Mouse (Mus musculus) midbrain, embryonic 12.5 days (tissue): ENCODE measurements around the gene Scn4a. TPM values are rescaled to one million over a fixed set of nuclear protein-coding genes. Genes with fewer than 3 reads are reported as not detected.

Experiments used
- ATAC-seq: fragments of 200-750 bp; cut with Nextera tagmentation; 2 replicates; pipeline ENCODE4 v1.8.0; 2017; ENCODE audit warnings: low read depth, moderate TSS enrichment, moderate library complexity; ENCODE audit not compliant: low FRiP score
- H3K27ac ChIP-seq: fragments of 300-500 bp; sonication (generic); replicated peaks from 2 replicates; pipeline ENCODE4 v1.5.1; 2016; ENCODE audit warnings: mild to moderate bottlenecking
- H3K27me3 ChIP-seq: fragments of 300-500 bp; sonication (generic); 2 replicates; pipeline ENCODE4 v1.6.1; 2016; ENCODE audit warnings: mild to moderate bottlenecking
- H3K36me3 ChIP-seq: fragments of 300-500 bp; sonication (generic); 2 replicates; pipeline ENCODE4 v1.6.1; 2016
- H3K4me1 ChIP-seq: fragments of 300-500 bp; sonication (generic); 2 replicates; pipeline ENCODE4 v1.6.1; 2016
- H3K4me2 ChIP-seq: fragments of 300-500 bp; sonication (generic); replicated peaks from 2 replicates; pipeline ENCODE4 v1.6.1; 2016; ENCODE audit warnings: mild to moderate bottlenecking, moderate library complexity
- H3K4me3 ChIP-seq: fragments of 300-500 bp; sonication (generic); 2 replicates; pipeline ENCODE4 v1.5.1; 2016; ENCODE audit warnings: mild to moderate bottlenecking
- H3K9ac ChIP-seq: fragments of 300-500 bp; sonication (generic); replicated peaks from 2 replicates; pipeline ENCODE4 v1.6.1; 2016; ENCODE audit warnings: mild to moderate bottlenecking, moderate library complexity
- H3K9me3 ChIP-seq: fragments of 300-500 bp; sonication (generic); 2 replicates; pipeline ENCODE4 v1.6.1; 2016; ENCODE audit warnings: mild to moderate bottlenecking
- WGBS: fragments of 180-500 bp; shearing (Covaris S2); methylation state at CpG from one replicate; pipeline ENCODE4 v1.1.7; 2016; 5-methylcytosine and 5-hydroxymethylcytosine counted together
- polyA plus RNA-seq: library from polyadenylated mRNA; unstranded; fragments of >200 nt; fragmentation: Nextera tagmentation; extraction: Ambion mirVana; gene quantifications from 2 replicates; pipeline ENCODE4 v1.2.1, GENCODE M21; 2016

Scn4a gene
- polyA plus RNA-seq, 1 experiment from 2014 or later = not detected

- no peak overlapping the region for H3K4me2 ChIP-seq
- no peak for ATAC-seq
- no peaks in the 10 kb centered on the region for H3K9me3 ChIP-seq
- no peaks in the 10 kb centered on the region for H3K27me3 ChIP-seq
- no peak overlapping the region for H3K4me3 ChIP-seq
- H3K4me1 ChIP-seq = 0 out of 2 replicates have a peak, but pooled peaks cover 3% of the 10 kb centered on the region
- no peak overlapping the region for H3K27ac ChIP-seq
- H3K36me3 ChIP-seq = no peaks in the 10 kb centered on the region
- no peak overlapping the region for H3K9ac ChIP-seq
- 78% methylated on average over 6 of the region's 6 CpGs for WGBS
Observed at GRCm38 (mm10) chr11:106329128-106329527, 24.0 kb downstream of the Scn4a start.

DNA sequence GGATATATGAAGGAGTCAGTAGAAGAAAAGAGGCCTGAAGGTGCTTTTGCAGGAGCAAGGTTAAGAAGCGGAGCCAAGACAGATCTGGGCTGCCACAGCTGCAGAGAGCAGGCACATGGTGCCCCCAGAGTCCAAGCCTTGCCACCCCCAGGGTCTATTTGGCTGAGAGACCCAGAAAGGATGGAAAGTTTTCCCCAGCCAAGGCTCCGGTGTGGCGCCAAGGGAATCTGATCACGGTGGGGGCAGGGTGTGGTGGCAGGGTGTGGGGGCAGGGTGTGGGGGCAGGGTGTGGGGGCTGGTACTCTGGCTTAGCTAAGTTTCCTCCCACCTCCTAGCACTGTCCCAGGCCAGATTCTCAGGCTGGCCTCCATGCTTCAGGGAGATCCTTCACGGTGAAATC, 24.6 kb downstream of the Scn4a start:
- no peak for ATAC-seq
- H3K36me3 ChIP-seq = no peaks in the 10 kb centered on the region
- H3K4me2 ChIP-seq = no peak overlapping the region
- WGBS = 77% methylated on average over 5 of the region's 5 CpGs
- H3K27me3 ChIP-seq = no peaks in the 10 kb centered on the region
- H3K9me3 ChIP-seq = no peaks in the 10 kb centered on the region
- no peak overlapping the region for H3K4me3 ChIP-seq
- H3K27ac ChIP-seq = no peak overlapping the region
- no peak overlapping the region for H3K9ac ChIP-seq
- 0 out of 2 replicates have a peak, but pooled peaks cover 3% of the 10 kb centered on the region for H3K4me1 ChIP-seq

GRCm38 (mm10) chr11:106326475-106326874, 26.6 kb downstream of the Scn4a start:
- Histone ChIP-seq H3K9ac (no peak overlapping the region), H3K4me3 (no peak overlapping the region), H3K4me2 (no peak overlapping the region), H3K27ac (no peak overlapping the region), H3K36me3 (no peaks in the 10 kb centered on the region), H3K27me3 (no peaks in the 10 kb centered on the region), H3K4me1 (0 out of 2 replicates have a peak, but pooled peaks cover 3% of the 10 kb centered on the region), H3K9me3 (no peaks in the 10 kb centered on the region)
- ATAC-seq = no peak
- 91% methylated on average over 8 of the region's 8 CpGs for WGBS

GRCm38 (mm10) chr11:106325566-106326206, 27.4 kb downstream of the Scn4a start:
- no peak for ATAC-seq
- Histone ChIP-seq H3K4me2 (no peak overlapping the region), H3K9ac (no peak overlapping the region), H3K27me3 (no peaks in the 10 kb centered on the region), H3K27ac (no peak overlapping the region), H3K4me1 (0 out of 2 replicates have a peak, but pooled peaks cover 3% of the 10 kb centered on the region), H3K4me3 (no peak overlapping the region), H3K36me3 (no peaks in the 10 kb centered on the region), H3K9me3 (no peaks in the 10 kb centered on the region)
- 73% methylated on average over 8 of the region's 8 CpGs for WGBS

DNA sequence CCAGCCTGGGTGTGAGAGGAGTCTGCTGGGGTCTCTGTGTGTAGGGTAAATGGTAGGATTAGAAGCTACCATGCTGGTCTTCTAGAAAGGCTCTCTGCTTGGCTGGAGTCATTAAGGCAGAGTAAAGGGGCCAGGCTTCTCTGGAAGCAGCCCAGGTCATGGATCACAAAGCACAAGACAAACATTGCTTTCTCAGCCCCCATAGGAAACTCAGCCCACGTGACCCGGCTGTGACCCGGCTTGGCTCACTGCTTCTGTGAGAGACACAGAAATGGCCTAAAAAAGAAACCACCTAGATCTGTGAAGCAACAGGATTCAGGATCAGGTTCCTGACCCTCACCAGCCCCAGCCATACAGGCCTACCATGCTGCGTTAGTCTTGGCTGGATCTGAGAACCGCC, 28.2 kb downstream of the Scn4a start:
- Histone ChIP-seq H3K9me3 (no peaks in the 10 kb centered on the region), H3K27ac (no peak overlapping the region), H3K36me3 (no peaks in the 10 kb centered on the region), H3K27me3 (no peaks in the 10 kb centered on the region), H3K4me2 (no peak overlapping the region), H3K4me3 (no peak overlapping the region), H3K9ac (no peak overlapping the region), H3K4me1 (0 out of 2 replicates have a peak, but pooled peaks cover 3% of the 10 kb centered on the region)
- 53% methylated on average over 5 of the region's 5 CpGs for WGBS
- ATAC-seq = no peak

DNA sequence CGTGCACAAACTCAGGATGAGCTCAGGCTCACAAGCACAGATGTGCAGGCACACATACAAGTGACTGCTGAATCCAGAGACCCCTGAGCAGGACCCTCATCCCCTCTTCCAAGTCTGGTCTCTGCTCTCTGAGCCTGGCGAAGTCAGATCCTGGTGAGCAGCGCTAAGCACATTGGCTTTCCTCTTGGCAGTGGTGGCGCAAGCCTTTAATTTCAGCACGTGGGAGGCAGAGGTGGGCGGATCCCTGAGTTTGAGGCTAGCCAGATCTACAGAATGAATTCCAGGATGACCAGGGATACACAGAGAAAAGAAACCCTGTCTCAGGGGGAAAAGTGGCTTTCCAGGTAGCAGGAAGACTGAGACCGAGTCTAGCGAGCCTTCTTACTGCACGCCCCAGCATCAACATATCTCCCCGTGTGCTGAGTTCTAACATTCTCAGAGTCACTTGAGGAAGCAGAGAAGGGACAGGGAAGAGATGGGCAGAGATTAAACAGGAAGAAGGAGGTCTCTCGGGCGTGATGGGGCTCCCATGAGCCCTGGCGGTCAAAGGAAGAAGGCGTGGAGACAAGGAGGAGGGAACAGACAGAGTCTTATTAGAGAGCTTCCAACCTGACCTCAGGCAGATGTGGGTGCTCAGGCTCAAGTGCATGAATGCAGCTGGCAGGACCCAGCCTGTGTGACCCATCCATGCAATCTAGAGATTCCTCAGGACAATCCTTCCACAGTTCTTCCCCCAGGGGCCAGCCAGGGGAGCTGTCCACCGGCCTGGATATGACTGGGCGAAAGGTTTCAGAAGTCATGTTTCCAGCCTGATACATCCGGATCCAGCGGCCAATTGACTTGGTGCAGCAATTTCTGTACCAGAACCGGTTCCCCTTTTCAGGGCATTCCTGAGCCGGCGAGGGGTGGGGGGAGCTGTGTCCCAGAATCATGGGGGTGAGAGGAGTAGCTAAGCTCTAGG, 34.4 kb downstream of the Scn4a start:
- ATAC-seq = no peak
- WGBS = 76% methylated on average over 21 of the region's 21 CpGs
- Histone ChIP-seq H3K27me3 (0 out of 2 replicates have a peak, but pooled peaks cover 3% of the 10 kb centered on the region), H3K36me3 (no peaks in the 10 kb centered on the region), H3K4me2 (no peak overlapping the region), H3K9me3 (no peaks in the 10 kb centered on the region), H3K9ac (no peak overlapping the region), H3K27ac (no peak overlapping the region), H3K4me1 (no peaks in the 10 kb centered on the region), H3K4me3 (no peak overlapping the region)

- Histone ChIP-seq H3K4me3 (no peak overlapping the region), H3K9ac (no peak overlapping the region), H3K4me2 (no peak overlapping the region), H3K9me3 (no peaks in the 10 kb centered on the region), H3K27ac (no peak overlapping the region), H3K4me1 (no peaks in the 10 kb centered on the region), H3K27me3 (0 out of 2 replicates have a peak, but pooled peaks cover 3% of the 10 kb centered on the region), H3K36me3 (no peaks in the 10 kb centered on the region)
- ATAC-seq = no peak
- WGBS = 83% methylated on average over 7 of the region's 7 CpGs
Observed at GRCm38 (mm10) chr11:106317801-106318200, 35.3 kb downstream of the Scn4a start.

DNA sequence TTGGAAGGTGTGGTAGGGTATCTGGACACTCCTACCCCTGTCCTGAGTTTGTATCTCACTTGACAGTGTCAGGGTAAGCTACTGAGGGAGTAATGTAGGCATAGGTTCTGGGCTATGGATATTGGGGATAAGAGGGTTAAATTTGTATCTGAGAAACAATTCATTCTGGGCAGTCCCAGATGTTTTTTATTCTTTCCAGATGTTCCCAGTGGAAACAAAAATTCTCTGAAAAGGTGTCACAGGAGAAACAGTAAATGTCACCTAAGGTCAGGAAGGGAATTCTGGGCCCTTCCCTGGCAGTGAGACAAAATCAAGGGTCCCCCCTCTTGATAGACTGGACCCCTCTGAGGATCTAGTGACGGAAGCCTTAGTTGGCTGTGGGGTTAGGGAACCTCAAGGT, 36.7 kb downstream of the Scn4a start:
- H3K9me3 ChIP-seq = no peaks in the 10 kb centered on the region
- WGBS = 95% methylated on average over 1 of the region's 1 CpGs
- no peak for ATAC-seq

DNA sequence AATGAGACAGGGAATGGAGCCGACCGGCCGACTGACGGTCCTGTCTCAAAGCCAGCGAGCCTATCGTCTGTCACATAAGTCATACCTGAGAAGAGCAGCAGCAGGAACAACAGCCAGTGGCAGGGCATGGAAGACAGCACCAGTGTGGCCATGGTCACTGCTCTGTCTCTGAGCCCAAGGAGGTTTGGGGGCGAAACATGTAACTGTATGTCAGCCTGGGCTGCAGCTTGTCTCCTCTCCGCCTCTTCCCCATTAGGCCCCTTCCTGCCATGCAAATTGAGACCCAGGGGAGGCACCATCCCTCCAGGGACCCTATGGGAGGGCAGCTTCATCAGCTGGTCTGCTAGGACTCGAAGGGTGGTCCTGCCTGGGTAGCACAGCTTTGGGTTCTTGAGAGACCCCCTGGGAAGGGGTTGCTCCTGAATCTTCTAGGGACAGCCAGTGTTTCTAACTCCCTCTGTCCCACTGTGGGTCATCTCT, 38.7 kb downstream of the Scn4a start, which contains the start of gene Cd79b:
Cd79b (minus strand) TSS at position 430 of the 480 bp plus-strand sequence.
- Histone ChIP-seq H3K4me2 (no peak within 1 kb of the TSS), H3K27me3 (0 out of 2 replicates have a peak, but pooled peaks cover 3% of the 10 kb centered on the region), H3K9me3 (no peaks in the 10 kb centered on the region), H3K4me3 (no peak within 1 kb of the TSS), H3K36me3 (no peaks in the 10 kb centered on the region), H3K9ac (no peak within 1 kb of the TSS), H3K27ac (no peak within 1 kb of the TSS), H3K4me1 (no peaks in the 10 kb centered on the region)
- WGBS = 76% methylated on average over 9 of the region's 9 CpGs
- ATAC-seq = no peak

More for the DNA sequence above, 36.7 kb downstream of the Scn4a start:
- H3K4me2 ChIP-seq = no peak overlapping the region
- no peak overlapping the region for H3K27ac ChIP-seq
- H3K9ac ChIP-seq = no peak overlapping the region
- H3K36me3 ChIP-seq = no peaks in the 10 kb centered on the region
- H3K4me3 ChIP-seq = no peak overlapping the region
- H3K4me1 ChIP-seq = no peaks in the 10 kb centered on the region
- 0 out of 2 replicates have a peak, but pooled peaks cover 3% of the 10 kb centered on the region for H3K27me3 ChIP-seq

- no peak overlapping the region for H3K9ac ChIP-seq
- no peak overlapping the region for H3K27ac ChIP-seq
- no peak overlapping the region for H3K4me3 ChIP-seq
- H3K4me2 ChIP-seq = no peak overlapping the region
- H3K9me3 ChIP-seq = no peaks in the 10 kb centered on the region
- no peaks in the 10 kb centered on the region for H3K4me1 ChIP-seq
- no peaks in the 10 kb centered on the region for H3K36me3 ChIP-seq
- no peak for ATAC-seq
- 71% methylated on average over 5 of the region's 5 CpGs for WGBS
- 0 out of 2 replicates have a peak, but pooled peaks cover 3% of the 10 kb centered on the region for H3K27me3 ChIP-seq
Observed at GRCm38 (mm10) chr11:106313533-106313932, 39.6 kb downstream of the Scn4a start.

- no peaks in the 10 kb centered on the region for H3K4me1 ChIP-seq
- no peaks in the 10 kb centered on the region for H3K27me3 ChIP-seq
- WGBS = 67% methylated on average over 5 of the region's 5 CpGs
- no peak overlapping the region for H3K4me2 ChIP-seq
- H3K4me3 ChIP-seq = no peak overlapping the region
- H3K9me3 ChIP-seq = no peaks in the 10 kb centered on the region
- no peak overlapping the region for H3K27ac ChIP-seq
- ATAC-seq = no peak
- H3K9ac ChIP-seq = no peak overlapping the region; the same call in 1 of the 2 replicates
- H3K36me3 ChIP-seq = no peaks in the 10 kb centered on the region
Observed at GRCm38 (mm10) chr11:106310123-106310522, 43.0 kb downstream of the Scn4a start.

DNA sequence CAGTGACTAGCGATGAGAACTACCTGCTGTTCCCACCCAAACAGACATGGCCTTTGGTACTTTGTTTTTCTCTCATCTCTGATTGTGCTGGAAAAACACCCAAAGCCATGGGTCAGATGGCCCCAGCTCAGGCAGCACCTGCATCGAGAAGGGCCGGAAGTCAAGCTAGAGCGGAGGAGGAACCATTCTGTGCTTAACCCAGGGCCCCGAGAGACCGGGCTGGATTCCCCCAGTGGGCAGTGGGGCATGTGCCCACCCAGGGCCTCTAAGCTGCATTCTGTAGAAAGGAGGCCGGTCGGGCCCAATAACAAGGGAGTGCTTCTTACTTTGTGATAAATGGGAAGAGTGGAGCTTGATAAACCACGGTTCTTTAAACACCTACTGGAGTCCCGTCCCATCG, 44.9 kb downstream of the Scn4a start:
- Histone ChIP-seq H3K4me3 (no peak overlapping the region), H3K4me2 (no peak overlapping the region), H3K9me3 (no peaks in the 10 kb centered on the region), H3K36me3 (no peaks in the 10 kb centered on the region), H3K27ac (no peak overlapping the region), H3K27me3 (no peaks in the 10 kb centered on the region), H3K4me1 (no peaks in the 10 kb centered on the region), H3K9ac (no peak overlapping the region)
- no peak for ATAC-seq
- 82% methylated on average over 11 of the region's 11 CpGs for WGBS
